Mouse (Mus musculus) embryo, embryonic 9.5 days (tissue): ENCODE data around the gene Lrp11.
A peak's percentile ranks its signal among the peaks of the same experiment; 100 is the strongest.
"Not testable (repeated sequence)": the region's sequence is repeated elsewhere in the genome, so short reads cannot be mapped to it uniquely, and the experiment has no call there.

Source experiments
- DNase-seq: peaks from one replicate; pipeline ENCODE4 v3.0.0-alpha.2; 2017; ENCODE audit errors: extremely low spot score

Gene Lrp11

DNA sequence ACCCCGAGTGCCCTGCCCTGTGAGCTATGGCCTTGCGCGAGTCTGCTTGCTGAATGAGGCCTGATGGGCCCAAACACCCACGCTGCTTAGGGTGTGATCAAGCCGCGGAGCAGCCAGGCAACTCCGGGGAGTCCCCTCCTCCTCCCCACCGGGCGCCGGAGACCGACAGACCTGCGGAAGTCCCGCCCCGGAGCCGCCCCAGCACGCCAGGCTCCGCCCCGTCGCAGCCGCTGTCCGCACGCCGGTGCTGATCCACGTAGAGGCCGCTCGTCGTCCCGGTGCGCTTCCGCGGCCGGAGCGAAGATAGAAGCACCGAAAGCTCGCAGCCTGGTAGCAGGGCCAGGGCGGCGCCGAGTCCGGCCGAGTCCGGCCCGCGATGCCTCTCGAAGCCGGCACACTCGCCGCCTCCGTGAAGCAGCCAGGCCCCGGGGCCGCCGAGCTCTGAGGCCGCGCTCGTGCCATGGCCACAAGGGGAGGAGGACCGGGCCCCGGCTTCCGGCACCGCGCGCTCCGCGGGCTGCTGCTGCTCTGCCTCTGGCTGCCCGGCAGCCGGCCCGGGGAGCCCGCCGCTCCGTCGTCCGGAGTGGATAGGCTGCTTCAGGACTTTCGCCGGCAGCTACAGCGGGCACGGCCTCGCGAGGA lies at the start of gene Lrp11:
Gene Lrp11 (plus strand): TSS at position 209 of the 642 bp plus-strand sequence.
- peak; percentile 94 for DNase-seq

DNA sequence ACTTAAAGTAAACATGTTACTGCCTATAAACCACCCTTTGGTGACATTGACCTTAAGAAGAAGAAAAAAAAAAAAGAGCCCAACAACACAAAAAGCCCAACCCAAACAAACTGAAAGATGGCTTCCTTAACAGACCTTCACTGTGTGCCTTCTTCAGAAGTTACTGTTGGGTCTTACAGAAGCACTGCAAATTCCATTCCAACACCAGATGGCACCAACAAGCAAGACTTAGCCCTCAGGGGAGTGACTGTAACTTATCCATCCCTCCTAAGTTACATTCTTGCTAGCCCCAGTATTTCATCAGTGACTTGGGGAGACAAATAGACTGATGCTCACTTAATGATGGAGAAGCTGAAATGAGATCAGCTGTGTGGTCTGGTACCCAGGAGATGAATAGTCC lies 11.6 kb upstream of the Lrp11 start:
- no peak for DNase-seq

DNA sequence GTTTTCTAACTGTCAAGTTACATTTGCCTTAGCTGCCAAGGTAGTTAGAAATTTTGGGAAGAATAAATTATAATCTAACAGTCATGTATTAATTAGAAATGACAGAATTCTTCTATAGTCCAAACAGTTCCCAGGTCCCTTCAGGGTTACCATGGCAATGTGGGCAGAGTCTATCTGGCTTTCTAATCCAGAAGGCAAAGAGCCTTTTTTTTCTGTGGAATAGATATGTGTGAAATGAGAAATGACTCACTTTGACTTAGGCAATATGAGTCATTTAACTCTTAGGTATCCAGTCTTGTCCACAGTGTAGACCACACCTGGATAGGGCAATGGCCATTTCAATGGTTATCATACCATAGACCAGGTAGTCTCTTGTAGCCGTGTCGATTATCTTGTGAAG lies 8.2 kb upstream of the Lrp11 start:
- no peak for DNase-seq

DNA sequence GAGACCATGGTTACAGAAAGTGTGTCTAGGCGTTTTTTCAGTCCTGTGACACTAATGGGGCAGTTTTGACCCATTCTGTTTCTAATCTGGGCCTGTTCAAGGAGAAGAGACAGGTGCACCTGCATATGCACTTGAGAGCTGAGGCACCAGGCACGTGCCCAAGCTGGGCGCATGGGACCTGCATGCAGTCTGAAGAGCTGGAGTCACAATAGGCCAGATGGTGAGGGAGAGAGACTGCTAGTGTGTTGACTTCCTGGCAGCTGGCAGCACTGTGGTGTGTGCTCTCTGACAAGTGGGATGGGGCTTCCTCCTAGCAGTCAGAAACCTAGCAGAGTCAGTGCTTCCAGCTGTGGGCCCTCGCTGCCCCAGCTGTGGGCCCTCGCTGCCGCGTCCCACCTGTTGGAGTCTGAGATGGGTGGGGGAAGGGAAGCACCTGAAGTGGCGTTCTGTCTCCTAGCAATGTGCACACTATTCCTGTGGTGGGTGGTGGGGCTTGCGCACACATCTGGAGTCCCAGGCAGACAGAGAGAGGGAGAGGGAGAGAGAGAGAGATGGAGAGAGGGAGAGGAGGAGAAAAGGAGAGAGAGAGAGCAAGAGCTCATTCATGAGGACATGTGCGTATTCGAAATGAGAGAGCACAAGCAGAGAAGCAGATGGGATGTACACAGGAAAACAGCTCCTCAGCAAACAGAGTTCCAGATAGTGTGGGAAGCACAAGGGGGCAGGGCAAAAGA lies 7.3 kb upstream of the Lrp11 start:
- DNase-seq, result no peak

DNA sequence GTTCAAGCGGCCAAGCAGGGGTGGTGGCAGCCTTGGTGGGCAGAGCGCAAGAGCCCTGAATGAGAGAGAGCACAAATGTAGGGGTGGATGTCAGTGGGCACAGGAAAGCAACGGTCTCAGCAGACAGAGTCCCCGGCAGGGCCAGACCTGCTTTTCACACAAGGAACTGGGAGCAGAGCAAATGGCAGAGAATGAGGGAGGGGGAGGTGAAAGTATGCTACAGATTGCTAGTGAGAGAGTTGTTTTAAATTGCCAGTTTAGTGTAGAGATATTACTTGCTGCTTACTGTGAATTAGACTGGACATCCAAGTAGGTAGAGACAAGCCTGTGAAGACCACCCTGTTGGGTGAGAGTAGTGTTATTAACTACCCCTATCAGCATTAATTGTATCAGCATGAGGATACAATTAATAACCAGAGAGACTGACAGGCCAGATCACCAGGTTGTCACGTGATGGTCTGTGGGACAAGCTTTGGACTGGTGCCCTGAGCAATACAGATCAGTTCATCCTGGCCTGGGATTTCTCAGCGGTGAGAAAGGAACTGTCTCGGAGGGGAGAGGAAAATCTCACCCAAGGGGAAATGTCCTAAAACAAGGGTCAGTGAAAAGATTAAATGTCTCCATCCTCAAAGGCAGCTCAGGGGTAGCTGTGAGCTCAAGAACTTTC lies 6.6 kb upstream of the Lrp11 start:
- no peak for DNase-seq

DNA sequence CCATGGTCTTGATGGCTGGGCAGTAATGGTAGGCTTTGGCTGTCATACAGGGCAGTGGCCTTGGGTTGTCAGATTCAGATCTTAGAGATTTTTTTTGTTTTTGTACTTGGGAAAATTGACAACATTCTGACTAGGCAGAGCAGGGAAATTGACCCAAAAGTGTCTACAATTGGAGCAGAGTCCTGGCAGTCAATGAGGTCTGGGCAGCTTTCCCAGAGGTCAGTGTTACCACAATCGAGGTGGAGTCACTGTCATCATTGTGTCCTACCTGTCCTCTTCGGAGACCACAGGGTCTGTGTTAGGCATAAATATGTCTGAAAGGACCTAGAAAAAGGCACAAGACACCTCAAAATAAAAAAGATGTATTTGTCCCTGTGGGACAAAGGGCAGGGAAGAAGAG lies 2.8 kb upstream of the Lrp11 start:
- DNase-seq, result no peak

DNA sequence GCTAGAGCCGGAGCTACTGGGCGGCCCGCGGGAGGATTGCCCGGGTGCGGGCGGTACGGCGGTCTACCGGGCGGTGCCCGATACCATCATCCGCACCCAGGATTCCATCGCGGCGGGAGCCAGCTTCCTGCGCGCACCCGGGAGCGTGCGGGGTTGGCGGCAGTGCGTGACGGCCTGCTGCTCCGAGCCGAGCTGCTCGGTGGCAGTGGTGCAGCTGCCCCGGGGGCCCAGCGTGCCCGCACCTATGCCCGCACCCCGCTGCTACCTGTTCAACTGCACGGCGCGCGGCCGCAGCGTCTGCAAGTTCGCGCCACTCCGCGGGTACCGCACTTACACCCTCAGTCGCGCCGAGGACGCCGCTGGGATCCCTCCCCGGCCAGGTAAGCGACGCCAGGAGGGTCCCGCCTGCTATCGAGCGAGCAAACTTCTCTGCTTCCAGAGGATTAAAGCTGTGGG lies 662 bp downstream of the Lrp11 start:
- DNase-seq, result peak; percentile 20

DNA sequence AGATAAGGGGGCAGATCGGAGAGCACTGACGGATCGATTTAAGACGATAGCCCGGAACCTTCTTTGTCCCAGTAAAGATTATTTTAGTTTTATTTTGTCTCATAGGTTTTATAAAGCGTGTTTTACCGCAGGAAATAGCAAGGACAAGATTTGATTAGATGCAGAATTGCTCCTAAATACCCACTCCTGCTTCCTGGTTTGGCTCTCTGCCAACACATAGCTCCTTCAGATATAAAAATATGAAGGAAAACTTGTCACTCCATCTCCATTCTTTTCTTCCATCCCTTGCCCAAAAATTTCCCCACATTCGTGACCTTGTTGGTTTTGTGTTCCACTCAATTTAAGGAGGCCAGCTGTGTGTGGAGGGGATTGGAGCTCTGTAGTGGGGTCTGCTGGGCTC lies 1.2 kb downstream of the Lrp11 start:
- no peak for DNase-seq

DNA sequence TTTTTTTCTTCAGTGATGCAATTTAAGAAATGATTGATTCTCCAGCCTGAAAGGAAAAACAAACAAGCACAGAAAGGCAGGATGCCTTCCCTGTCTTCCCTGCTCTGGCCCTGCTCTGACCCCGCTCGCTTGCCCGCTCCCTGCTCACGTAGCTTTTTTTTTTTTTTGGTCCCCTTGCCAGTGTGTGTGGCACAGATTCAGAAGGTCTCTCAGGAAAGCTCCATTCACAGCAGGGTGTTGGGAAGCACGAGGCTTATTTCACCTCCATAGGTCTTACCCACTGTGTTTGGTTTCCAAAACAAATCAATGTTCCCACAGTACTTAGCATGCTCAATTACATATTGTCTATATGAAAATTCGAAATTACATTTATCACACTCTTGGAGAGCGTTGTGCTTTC lies 5.2 kb downstream of the Lrp11 start:
- no peak for DNase-seq

DNA sequence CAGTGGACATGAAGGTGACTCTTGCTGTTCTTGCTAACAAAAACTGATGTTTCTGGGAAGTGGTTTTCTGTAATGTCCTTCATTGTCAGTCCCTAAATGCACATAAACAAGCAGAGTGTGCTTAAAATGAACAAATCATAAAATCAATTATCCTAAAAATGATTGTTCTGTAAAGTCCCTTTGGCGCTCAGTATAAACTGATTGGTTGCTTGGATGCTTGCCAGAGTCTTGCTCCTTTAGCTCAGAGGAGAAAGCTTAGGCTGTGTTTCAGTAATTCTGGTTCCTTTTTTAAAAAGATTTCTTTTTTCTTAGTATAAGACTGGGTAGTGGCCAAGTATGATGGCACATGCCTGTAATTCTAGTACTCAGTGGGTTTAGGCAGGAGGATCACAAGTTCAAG lies 6.7 kb downstream of the Lrp11 start:
- no peak for DNase-seq

DNA sequence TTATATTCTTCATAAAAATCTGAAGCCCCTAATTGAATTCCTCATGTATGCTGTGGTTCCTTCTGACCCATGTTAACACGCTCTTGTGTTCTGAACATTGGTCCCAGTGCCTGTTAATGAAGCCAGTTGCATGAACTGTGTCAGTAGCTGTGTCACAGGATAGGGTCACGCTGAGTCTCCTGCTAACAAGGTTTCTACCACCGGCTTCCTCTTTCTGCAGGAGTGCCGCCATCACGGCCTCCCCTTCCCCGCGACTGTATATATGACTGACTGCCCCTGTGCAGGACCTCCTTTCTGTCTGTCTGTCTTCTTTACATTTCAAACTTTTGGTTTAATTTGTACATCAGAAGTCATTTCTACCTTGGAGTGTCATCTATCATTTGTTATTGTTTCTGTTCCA lies 8.6 kb downstream of the Lrp11 start:
- no peak for DNase-seq

DNA sequence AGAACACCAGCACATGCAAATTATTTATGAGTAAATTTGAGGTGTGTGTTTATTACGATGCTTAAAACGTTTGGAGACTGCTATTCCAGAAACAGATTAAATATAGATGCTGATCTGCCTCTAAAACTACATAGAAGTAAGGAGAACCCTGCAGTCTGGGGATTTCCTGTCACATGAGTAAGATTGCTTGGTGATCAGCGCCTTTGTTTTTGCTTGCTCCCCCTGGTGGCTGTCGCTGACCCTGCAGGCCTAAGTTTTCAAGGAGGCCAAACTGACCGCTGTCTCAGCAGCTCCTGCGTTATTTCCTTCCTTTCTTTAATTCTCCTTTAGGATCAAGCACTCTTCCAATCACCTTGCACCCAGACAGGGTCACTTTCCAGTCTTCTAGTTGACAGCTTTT lies 11.0 kb downstream of the Lrp11 start:
- peak; percentile 73 for DNase-seq

DNA sequence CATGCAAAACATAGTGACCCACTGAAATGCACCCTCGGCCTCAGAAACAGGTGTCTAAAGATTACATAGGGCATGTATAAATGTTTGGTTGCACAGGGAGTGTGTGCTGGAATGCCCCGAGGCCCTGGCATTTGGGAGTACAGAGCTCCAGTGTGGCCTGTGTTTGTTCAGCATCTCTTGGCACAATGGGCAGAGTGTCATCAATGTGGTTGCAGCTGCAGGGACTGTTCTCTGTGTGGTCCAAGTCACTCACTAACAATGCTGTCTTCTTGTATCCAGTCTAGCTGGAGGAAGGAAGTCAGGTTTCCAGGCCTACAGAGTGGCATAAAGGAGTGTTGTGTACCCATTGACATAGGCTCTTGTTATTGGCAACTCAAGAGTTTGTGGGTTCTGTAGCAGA lies 15.6 kb downstream of the Lrp11 start:
- no peak for DNase-seq

DNA sequence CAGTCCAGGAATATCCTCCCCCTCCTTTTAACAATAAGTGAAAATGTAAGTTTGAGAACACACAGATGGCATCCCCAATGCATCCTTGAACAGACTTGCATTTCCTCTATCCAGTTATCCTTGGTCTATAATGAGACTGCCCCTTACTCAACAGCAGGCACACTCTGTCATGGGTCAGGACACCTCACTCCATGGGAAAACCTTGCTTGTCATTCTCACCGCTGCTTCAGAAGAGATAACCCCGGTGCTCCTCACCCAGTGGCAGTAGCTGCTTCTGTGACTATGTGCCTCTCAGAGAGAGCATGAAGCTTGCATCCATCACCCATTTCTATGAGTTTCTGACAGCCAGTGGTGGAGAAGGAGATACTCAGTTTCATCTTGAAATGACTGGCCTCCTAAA lies 16.8 kb downstream of the Lrp11 start:
- DNase-seq, result no peak

DNA sequence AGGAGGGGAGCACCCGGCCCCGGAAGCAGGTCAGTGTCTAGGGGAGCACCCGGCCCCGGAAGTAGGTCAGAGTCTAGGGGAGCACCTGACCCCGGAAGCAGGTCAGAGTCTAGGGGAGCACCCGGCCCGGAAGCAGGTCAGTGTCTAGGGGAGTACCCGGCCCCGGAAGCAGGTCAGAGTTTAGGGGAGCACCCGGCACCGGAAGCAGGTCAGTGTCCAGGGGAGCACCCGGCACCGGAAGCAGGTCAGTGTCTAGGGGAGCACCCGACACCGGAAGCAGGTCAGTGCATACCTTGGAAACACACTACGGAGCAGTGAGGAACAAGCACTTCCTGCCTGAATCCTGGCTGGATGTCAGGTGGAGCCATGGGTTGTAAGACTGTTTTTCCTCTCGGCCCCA lies 19.0 kb downstream of the Lrp11 start:
- DNase-seq, result no peak

DNA sequence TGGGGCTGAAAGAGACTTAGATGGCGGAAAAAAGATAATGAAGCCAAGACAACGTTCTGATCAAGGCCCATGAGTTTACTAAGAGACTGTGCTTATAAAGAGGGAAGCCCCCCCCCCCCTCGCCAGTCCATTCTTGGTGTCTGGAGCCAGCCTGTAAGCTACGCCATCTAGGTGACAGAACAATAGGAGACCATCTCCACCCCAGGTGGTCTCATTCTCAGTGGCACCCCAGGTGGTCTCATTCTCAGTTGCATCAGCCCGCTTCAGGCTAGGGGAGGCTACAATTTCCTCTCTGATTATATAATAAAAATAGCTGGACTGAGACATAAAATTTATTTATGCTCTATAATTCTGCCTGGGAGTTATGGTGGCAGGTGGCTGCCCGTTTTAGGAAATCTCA lies 22.0 kb downstream of the Lrp11 start:
- DNase-seq, result no peak

DNA sequence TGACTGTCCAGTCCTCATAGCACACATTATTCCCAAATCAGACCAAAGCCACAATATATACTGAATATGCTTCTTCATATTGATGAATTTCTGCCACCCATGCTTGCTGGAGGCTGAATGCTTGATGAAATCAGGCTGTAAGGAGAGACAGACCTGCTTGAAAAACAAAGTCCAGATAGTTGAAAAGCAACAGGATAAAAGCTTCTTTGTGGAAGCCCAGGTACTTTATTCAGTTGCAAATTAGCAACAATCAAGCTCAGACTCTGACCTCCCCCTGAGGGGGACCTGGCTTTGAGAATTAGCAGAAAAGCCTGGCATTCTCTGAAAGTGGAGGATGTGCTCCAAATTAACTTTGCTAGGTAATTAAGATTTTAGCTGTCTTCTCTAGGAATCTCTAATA lies 22.6 kb downstream of the Lrp11 start:
- DNase-seq, result not testable (repeated sequence)

DNA sequence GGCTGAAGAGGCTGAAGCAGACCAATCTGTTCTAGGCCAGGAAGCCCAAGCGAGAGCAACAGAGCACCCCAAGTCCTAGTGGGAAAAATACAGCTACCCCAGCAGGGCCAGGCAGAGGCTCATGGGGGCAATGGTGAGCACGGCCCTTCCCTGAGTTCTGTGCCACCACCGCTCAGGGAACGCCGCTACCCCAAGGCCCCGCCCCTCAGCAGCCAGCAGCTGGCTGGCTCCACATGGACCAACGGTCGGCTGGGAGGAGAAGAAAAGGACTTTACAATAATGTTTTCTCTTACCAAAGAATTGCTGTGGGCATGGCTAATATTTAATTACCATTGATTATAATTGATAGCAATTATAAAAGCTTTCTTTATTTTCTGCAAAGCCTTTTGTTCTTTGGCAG lies 25.2 kb downstream of the Lrp11 start:
- DNase-seq, result no peak

DNA sequence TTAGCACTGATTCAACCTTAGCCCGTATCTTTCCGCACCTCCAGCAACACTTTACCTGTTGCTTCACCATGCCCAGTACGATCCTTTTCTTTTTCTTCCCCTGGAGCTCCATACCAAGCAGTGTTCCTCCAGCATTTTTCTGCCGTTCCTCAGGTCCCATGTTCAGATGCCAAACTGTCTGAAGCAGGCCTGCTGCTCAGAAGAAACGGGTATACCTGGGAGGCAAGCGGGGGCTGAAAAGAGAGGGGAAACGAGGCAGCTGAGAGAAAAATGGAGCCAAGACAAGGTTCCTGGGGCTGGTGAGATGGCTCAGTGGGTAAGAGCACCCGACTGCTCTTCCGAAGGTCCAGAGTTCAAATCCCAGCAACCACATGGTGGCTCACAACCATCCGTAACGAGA lies 27.5 kb downstream of the Lrp11 start:
- not testable (repeated sequence) for DNase-seq

DNA sequence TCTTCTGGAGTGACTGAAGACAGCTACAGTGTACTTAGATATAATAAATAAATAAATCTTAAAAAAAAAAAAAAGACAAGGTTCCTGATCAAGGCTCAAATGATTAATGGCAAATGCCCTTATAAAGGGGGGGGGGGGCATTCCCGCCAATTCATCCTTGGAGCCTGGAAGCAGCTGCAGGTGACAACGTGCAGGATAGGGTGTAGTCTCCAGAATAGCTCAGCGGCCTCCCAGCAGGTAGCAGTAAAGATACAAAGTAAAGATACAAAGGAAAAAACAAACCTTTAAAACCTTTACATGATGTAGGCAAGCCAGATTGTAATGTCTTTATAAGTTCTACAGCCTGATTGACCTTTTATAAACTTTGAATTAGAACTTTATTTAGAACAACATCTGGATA lies 28.0 kb downstream of the Lrp11 start:
- not testable (repeated sequence) for DNase-seq

DNA sequence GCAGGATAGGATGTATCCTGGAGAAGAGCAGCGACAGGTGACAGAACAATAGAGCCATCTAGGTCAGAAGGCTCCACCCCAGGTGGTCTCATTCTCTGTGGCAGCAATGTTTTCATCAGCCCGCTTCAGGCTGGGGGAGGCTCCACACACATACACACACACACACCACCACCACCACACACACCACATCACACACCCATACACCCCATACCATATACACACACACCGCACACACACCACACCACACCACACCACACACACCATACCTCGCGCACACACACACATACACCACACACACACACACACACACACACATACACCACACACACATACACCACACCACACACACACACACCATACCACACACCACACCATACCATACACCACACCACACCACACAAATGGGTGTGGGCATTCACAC lies 30.2 kb downstream of the Lrp11 start:
- DNase-seq, result no peak

DNA sequence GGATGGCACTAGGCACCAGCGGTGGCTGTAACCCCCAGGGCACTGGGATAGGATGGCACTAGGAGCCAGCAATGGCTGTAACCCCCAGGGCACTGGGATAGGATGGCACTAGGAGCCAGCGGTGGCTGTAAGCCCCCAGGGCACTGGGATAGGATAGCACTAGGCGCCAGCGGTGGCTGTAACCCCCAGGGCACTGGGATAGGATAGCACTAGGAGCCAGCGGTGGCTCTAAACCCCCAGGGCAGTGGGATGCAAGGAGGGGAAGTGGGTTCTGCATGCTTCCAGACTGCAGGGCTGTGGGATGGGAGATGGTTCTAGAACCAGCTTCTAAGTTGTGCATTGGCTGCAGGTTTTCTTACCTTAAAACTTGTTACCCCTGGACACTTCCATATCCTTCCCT lies 31.1 kb downstream of the Lrp11 start:
- no peak for DNase-seq

DNA sequence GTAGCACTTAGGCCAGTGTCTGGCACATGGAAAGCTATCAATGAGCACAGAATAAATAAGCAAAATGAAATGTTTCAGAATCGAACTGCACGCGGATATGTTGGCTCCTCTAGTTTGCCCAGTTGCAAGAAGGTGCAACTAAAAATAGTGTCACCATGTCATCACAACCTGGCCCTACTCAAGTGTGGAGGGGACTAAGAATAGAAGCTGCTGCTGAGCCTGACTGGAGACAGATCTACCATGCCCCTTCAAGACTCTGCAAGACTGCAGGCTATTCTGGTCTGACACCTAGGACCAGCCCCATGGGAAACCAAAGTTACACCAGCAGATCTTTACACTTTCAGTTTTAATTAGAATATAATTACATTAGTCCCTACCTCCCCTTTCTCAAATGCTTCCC lies 32.8 kb downstream of the Lrp11 start:
- DNase-seq, result no peak
